Comparison of ENCODE assay signal across 12 mouse cellular contexts in the genomic region with DNA sequence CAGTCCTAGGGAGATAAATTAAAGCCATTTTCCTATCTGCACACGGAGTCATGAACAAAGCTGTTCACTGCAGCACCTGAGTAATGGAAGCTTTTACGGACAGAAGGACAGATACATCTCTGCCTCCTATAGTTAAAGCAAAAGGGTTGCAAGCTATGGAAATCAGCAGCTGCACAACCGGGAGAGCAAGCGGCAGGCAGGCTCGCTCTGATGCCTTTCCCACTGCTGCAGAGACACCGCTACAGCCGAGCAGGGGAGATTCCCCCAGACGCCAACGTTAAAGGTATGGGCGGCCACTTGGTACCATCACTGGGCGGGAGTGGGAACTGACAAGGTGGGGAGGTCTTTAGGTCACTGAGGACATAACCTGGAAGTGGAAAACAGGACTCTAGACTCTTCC. TPM values are rescaled to one million over a fixed set of nuclear protein-coding genes. Genes with fewer than 3 reads are reported as not detected.
DNase-seq lines count a peak whose midpoint lies in the region; ATAC-seq and TF ChIP-seq lines count a peak whose summit lies in the region.
"Had no signal": no experiment of that assay in that cellular context is flagged by ENCODE, and none has a peak within 500 bp of the region (broad histone marks: within the 10 kb centered on the region; RNA-seq: fewer than 3 reads in every experiment).

No protein-coding gene starts in this region.

- ATAC-seq in heart, embryonic 13.5 days (ENCODE audit: extremely low read depth, insufficient number of reproducible peaks, low FRiP score, low TSS enrichment) = no peak
- no peak for ATAC-seq in liver, embryonic 11.5 days (replicated peaks; ENCODE audit: low FRiP score)
- ATAC-seq in liver, embryonic 12.5 days = no peak
- ATAC-seq in hindbrain, postnatal 0 days = no peak
- ATAC-seq in neural tube, embryonic 12.5 days (ENCODE audit: low FRiP score, low read depth) = no peak

- H3K4me3 ChIP-seq in heart, embryonic 13.5 days = peak overlapping the region; percentile 35
- no peak overlapping the region for H3K4me3 ChIP-seq in liver, embryonic 11.5 days (ENCODE audit: low read depth, low read length)
- no peak overlapping the region for H3K4me3 ChIP-seq in liver, embryonic 12.5 days
- H3K4me3 ChIP-seq in hindbrain, postnatal 0 days (ENCODE audit: low read length) = no peak overlapping the region
- no peak overlapping the region for H3K4me3 ChIP-seq in neural tube, embryonic 12.5 days

- TF ChIP-seq CTCF in hindbrain, postnatal 0 days (IDR thresholded peaks at IDR 0.05; ENCODE audit: low read depth) = no peak

- H3K9me3 ChIP-seq in heart, embryonic 13.5 days = peaks cover 4% of the 10 kb centered on the region; the same call in 1 of the 2 replicates
- H3K9me3 ChIP-seq in liver, embryonic 11.5 days (ENCODE audit: control insufficient read depth, low read length) = no peaks in the 10 kb centered on the region
- H3K9me3 ChIP-seq in liver, embryonic 12.5 days (replicated peaks) = 0 out of 2 replicates have a peak, but pooled peaks cover 5% of the 10 kb centered on the region
- H3K9me3 ChIP-seq in hindbrain, postnatal 0 days (ENCODE audit: low read length) = no peaks in the 10 kb centered on the region
- no peaks in the 10 kb centered on the region for H3K9me3 ChIP-seq in neural tube, embryonic 12.5 days

- WGBS in heart, embryonic 13.5 days = 16% methylated on average over 11 of the region's 11 CpGs
- 46% methylated on average over 11 of the region's 11 CpGs for WGBS in liver, embryonic 11.5 days
- 43% methylated on average over 11 of the region's 11 CpGs for WGBS in liver, embryonic 12.5 days (ENCODE audit: insufficient replicate concordance)
- 35% methylated on average over 11 of the region's 11 CpGs for WGBS in hindbrain, postnatal 0 days
- 39% methylated on average over 11 of the region's 11 CpGs for WGBS in neural tube, embryonic 12.5 days

- no peaks in the 10 kb centered on the region for H3K36me3 ChIP-seq in heart, embryonic 13.5 days
- no peaks in the 10 kb centered on the region for H3K36me3 ChIP-seq in liver, embryonic 11.5 days (ENCODE audit: control insufficient read depth, insufficient read depth, low read length)
- no peaks in the 10 kb centered on the region for H3K36me3 ChIP-seq in liver, embryonic 12.5 days
- H3K36me3 ChIP-seq in hindbrain, postnatal 0 days (ENCODE audit: insufficient read depth, low read length) = no peaks in the 10 kb centered on the region
- H3K36me3 ChIP-seq in neural tube, embryonic 12.5 days = no peaks in the 10 kb centered on the region

- no peak for DNase-seq in heart, postnatal 4 days
- no peak for DNase-seq in liver, embryonic 11.5 days (ENCODE audit: low spot score)
- DNase-seq in hindbrain, postnatal 0 days (ENCODE audit: low spot score) = peak; percentile 28
- DNase-seq in urinary bladder, adult 2 months (ENCODE audit: low spot score) = no peak
- DNase-seq in cerebellum, adult 11-12 months = no peak
- DNase-seq: liver; lung, postnatal 10 days; spleen, adult 18-20 months had no signal

- H3K4me1 ChIP-seq in heart, embryonic 13.5 days = no peaks in the 10 kb centered on the region; the same call in 1 of the 2 replicates
- H3K4me1 ChIP-seq in liver, embryonic 11.5 days (replicated peaks; ENCODE audit: control insufficient read depth, insufficient read depth, low read length) = no peaks in the 10 kb centered on the region
- 0 out of 2 replicates have a peak, but pooled peaks cover 8% of the 10 kb centered on the region for H3K4me1 ChIP-seq in liver, embryonic 12.5 days
- no peaks in the 10 kb centered on the region for H3K4me1 ChIP-seq in hindbrain, postnatal 0 days (ENCODE audit: insufficient read depth, low read length)
- 0 out of 2 replicates have a peak, but pooled peaks cover 4% of the 10 kb centered on the region for H3K4me1 ChIP-seq in neural tube, embryonic 12.5 days

- peaks cover 3% of the 10 kb centered on the region; the same call in 1 of the 2 replicates for H3K27me3 ChIP-seq in heart, embryonic 13.5 days (replicated peaks)
- H3K27me3 ChIP-seq in liver, embryonic 11.5 days (replicated peaks; ENCODE audit: control insufficient read depth, insufficient read depth, low read length) = no peaks in the 10 kb centered on the region
- H3K27me3 ChIP-seq in liver, embryonic 12.5 days (replicated peaks) = no peaks in the 10 kb centered on the region
- H3K27me3 ChIP-seq in hindbrain, postnatal 0 days (ENCODE audit: insufficient read depth, low read length) = no peaks in the 10 kb centered on the region
- H3K27me3 ChIP-seq in neural tube, embryonic 12.5 days (replicated peaks) = no peaks in the 10 kb centered on the region

- no peak overlapping the region for H3K27ac ChIP-seq in heart, embryonic 13.5 days (replicated peaks)
- H3K27ac ChIP-seq in liver, embryonic 11.5 days (ENCODE audit: low read depth, low read length) = no peak overlapping the region
- H3K27ac ChIP-seq in liver, embryonic 12.5 days = no peak overlapping the region
- peak overlapping the region; percentile 20; the same call in 1 of the 2 replicates for H3K27ac ChIP-seq in hindbrain, postnatal 0 days
- no peak overlapping the region for H3K27ac ChIP-seq in neural tube, embryonic 12.5 days

- peak overlapping the region; percentile 1; the same call in 1 of the 2 replicates for H3K9ac ChIP-seq in heart, embryonic 13.5 days
- no peak overlapping the region for H3K9ac ChIP-seq in liver, embryonic 11.5 days (ENCODE audit: low read depth, low read length)
- H3K9ac ChIP-seq in liver, embryonic 12.5 days = no peak overlapping the region
- peak overlapping the region; percentile 30; the same call in 1 of the 2 replicates for H3K9ac ChIP-seq in hindbrain, postnatal 0 days (replicated peaks; ENCODE audit: low read length)
- H3K9ac ChIP-seq in neural tube, embryonic 12.5 days = 0 out of 2 replicates have a peak overlapping the region, but pooled peaks have one; percentile 6

- peak overlapping the region; percentile 58 for H3K4me2 ChIP-seq in heart, embryonic 13.5 days
- H3K4me2 ChIP-seq in liver, embryonic 11.5 days = 0 out of 2 replicates have a peak overlapping the region, but pooled peaks have one; percentile 11
- H3K4me2 ChIP-seq in liver, embryonic 12.5 days = no peak overlapping the region
- peak overlapping the region; percentile 40 for H3K4me2 ChIP-seq in hindbrain, postnatal 0 days (ENCODE audit: low read depth, low read length)
- H3K4me2 ChIP-seq in neural tube, embryonic 12.5 days (replicated peaks) = peak overlapping the region; percentile 41; the same call in 1 of the 2 replicates

RNA-seq across cellular contexts. Expression of a gene that starts 17.8 kb away (rescaled TPM):
- not detected in 2 replicates for polyA plus RNA-seq in heart, embryonic 13.5 days (2015; fragmentation: Nextera tagmentation; extraction: Ambion mirVana)
- not detected for total RNA-seq in heart, postnatal 4 days (2021)
- 0.19 TPM in 1 of 2 replicates, not detected in the other for polyA plus RNA-seq in liver, embryonic 11.5 days (2014; fragmentation: Nextera tagmentation; extraction: Ambion mirVana)
- polyA plus RNA-seq in liver, embryonic 12.5 days (2016; fragmentation: Nextera tagmentation; extraction: Ambion mirVana) = 0.06 and 0.17 TPM in 2 replicates
- total RNA-seq in hindbrain, postnatal 0 days (2014; rRNA removed) = 2.2 and 3.2 TPM in 2 replicates
- 0.06 and 0.11 TPM in 2 replicates for polyA plus RNA-seq in hindbrain, postnatal 0 days (2015; fragmentation: Nextera tagmentation; extraction: Ambion mirVana)
- not detected in 2 replicates for polyA plus RNA-seq in neural tube, embryonic 12.5 days (2016; fragmentation: Nextera tagmentation; extraction: Ambion mirVana)
- polyA plus RNA-seq in urinary bladder, adult 2 months (2012; rRNA removed) = 2.0 and 2.6 TPM in 2 replicates
- total RNA-seq: monocyte, adult 5-6 weeks had no signal

Comparison
In these comparisons a context has a peak if more than half of its experiments do, and no peak if none do; other contexts are left out.
1. H3K9ac ChIP-seq: peak in heart, embryonic 13.5 days (single experiment), hindbrain, postnatal 0 days (single experiment) and neural tube, embryonic 12.5 days (single experiment); none in liver, embryonic 11.5 days (single experiment) and liver, embryonic 12.5 days (single experiment).